Mouse (Mus musculus) G1E (cell line): ENCODE results near the gene Max. TPM values are rescaled to one million over a fixed set of nuclear protein-coding genes. Genes with fewer than 3 reads are reported as not detected.

ENCODE experiments used
- ATAC-seq: 2 replicates; pipeline ENCODE4 v1.8.0; 2016; ENCODE audit warnings: mild to moderate bottlenecking; ENCODE audit not compliant: insufficient number of reproducible peaks, poor library complexity, low FRiP score, severe bottlenecking; ENCODE audit errors: extremely low read depth
- DNase-seq: peaks from one replicate; pipeline ENCODE4 v3.0.0; 2012; ENCODE audit warnings: low spot score
- H3K27me3 ChIP-seq: 2 replicates; pipeline ENCODE4 v1.6.1; 2012; ENCODE audit warnings: mild to moderate bottlenecking, low read length, inconsistent platforms; ENCODE audit not compliant: insufficient read depth
- H3K36me3 ChIP-seq: replicated peaks from 2 replicates; pipeline ENCODE3; 2012; ENCODE audit warnings: mild to moderate bottlenecking, inconsistent platforms
- H3K4me1 ChIP-seq: 2 replicates; pipeline ENCODE4 v1.6.1; 2012; ENCODE audit warnings: low read depth, low read length, inconsistent platforms, mixed read lengths; ENCODE audit not compliant: insufficient read depth
- H3K4me3 ChIP-seq: 2 replicates; pipeline ENCODE4 v1.5.1; 2012; ENCODE audit warnings: low read depth, mild to moderate bottlenecking, inconsistent platforms, low read length, moderate library complexity, mixed read lengths
- H3K9me3 ChIP-seq: replicated peaks from 2 replicates; pipeline ENCODE4 v1.6.1; 2012; ENCODE audit warnings: inconsistent platforms
- CTCF ChIP-seq: IDR thresholded peaks from 2 replicates; pipeline ENCODE4 v1.5.1; 2012; ENCODE audit warnings: low read depth, low read length, inconsistent platforms, mixed read lengths
- GATA1 ChIP-seq: IDR thresholded peaks from 2 replicates; pipeline ENCODE4 v1.6.1; 2012; ENCODE audit warnings: borderline replicate concordance, low read length, inconsistent platforms, mixed read lengths
- GATA2 ChIP-seq: IDR thresholded peaks from 2 replicates; pipeline ENCODE4 v1.6.1; 2012; ENCODE audit warnings: low read depth, low read length, inconsistent platforms, borderline replicate concordance
- POLR2AphosphoS5 ChIP-seq: IDR thresholded peaks from 2 replicates; pipeline ENCODE4 v1.6.1; 2012; ENCODE audit warnings: low read depth, low read length, inconsistent platforms; ENCODE audit not compliant: insufficient replicate concordance
- TAL1 ChIP-seq: conservative IDR thresholded peaks from 2 replicates; pipeline ENCODE4 v1.6.1; 2012; ENCODE audit warnings: low read depth, low read length, inconsistent platforms, mixed read lengths
- polyA plus RNA-seq: library from polyadenylated mRNA; stranded (reverse); fragments of >175 nt; gene quantifications from 2 replicates; pipeline ENCODE4 v1.2.3, GENCODE M21; 2012
- total RNA-seq, 2 experiments: library from RNA; stranded (forward) in 1 of 2; stranded (reverse) in 1 of 2; fragments of 200-1000 nt in 1 of 2; fragments of >200 nt in 1 of 2; fragmentation: Nextera tagmentation in 1 of 2; gene quantifications; 2 replicates each; pipeline ENCODE4 v1.2.3; 2014 to 2017

Max gene
- total and polyA plus RNA-seq, 3 experiments: 136 to 252 (median 144) TPM

DNA sequence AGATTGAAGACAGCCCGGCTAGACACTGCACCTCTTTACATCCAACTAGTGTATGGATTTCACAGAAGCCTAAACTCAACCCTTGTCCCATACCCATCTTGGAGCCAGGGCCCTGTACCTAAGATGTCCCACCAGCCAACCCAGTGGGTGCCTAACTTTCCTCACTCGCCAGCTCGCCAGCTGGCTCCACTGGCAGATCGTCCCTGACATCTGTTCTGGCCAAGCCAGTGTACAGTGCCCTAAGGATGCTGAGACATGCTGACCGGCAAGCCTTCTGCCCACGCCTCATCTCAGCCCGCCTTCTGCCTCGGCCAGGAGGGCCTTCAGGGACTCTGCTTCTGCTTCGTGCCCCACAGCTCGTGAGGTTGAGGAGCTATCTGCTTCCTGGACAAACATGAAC is 25.8 kb downstream of the Max start:
- ATAC-seq (no peak), DNase-seq (no peak)
- Histone ChIP-seq H3K27me3 (no peaks in the 10 kb centered on the region), H3K9me3 (no peaks in the 10 kb centered on the region), H3K36me3 (peaks cover 94% of the 10 kb centered on the region), H3K4me1 (peaks cover 9% of the 10 kb centered on the region), H3K4me3 (no peak overlapping the region)
- TF ChIP-seq GATA2 (no peak), POLR2AphosphoS5 (no peak), TAL1 (no peak), CTCF (no peak), GATA1 (no peak)

DNA sequence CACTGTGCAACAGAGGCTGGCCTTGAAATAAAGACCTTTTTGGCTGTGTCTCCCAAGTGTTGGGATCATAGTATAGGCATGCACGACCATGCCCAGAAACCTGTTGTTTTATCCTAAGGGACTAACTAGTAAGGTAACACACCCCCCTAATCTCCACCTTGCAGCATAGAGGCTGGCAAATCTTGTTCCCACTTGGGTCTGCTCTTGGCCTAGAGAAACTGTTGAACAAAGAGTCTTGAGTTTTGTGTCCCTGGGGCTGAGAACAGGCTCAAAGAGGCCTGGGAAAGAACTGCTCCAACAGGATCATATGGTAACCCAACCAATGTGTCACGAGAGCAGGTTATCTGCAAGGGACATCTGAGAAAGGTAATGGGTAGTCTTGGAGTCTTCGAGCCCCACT is 27.6 kb downstream of the Max start:
- Histone ChIP-seq H3K36me3 (peaks cover 79% of the 10 kb centered on the region), H3K4me3 (no peak overlapping the region), H3K27me3 (no peaks in the 10 kb centered on the region), H3K9me3 (no peaks in the 10 kb centered on the region), H3K4me1 (peaks cover 12% of the 10 kb centered on the region)
- DNase-seq: no peak
- TF ChIP-seq CTCF (no peak), TAL1 (no peak), GATA1 (no peak), GATA2 (no peak), POLR2AphosphoS5 (no peak)
- no peak for ATAC-seq

- no peak overlapping the region for H3K4me3 ChIP-seq
- DNase-seq (no peak), ATAC-seq (no peak)
- TF ChIP-seq POLR2AphosphoS5 (no peak), GATA1 (no peak), GATA2 (no peak), TAL1 (no peak), CTCF (no peak)
- peaks cover 3% of the 10 kb centered on the region; the same call in 1 of the 2 replicates for H3K27me3 ChIP-seq
- no peaks in the 10 kb centered on the region for H3K9me3 ChIP-seq
- peaks cover 13% of the 10 kb centered on the region for H3K4me1 ChIP-seq
- peaks cover 61% of the 10 kb centered on the region for H3K36me3 ChIP-seq
These were observed 29.3 kb downstream of the Max start for GRCm38 (mm10) chr12:76932688-76933060.

DNA sequence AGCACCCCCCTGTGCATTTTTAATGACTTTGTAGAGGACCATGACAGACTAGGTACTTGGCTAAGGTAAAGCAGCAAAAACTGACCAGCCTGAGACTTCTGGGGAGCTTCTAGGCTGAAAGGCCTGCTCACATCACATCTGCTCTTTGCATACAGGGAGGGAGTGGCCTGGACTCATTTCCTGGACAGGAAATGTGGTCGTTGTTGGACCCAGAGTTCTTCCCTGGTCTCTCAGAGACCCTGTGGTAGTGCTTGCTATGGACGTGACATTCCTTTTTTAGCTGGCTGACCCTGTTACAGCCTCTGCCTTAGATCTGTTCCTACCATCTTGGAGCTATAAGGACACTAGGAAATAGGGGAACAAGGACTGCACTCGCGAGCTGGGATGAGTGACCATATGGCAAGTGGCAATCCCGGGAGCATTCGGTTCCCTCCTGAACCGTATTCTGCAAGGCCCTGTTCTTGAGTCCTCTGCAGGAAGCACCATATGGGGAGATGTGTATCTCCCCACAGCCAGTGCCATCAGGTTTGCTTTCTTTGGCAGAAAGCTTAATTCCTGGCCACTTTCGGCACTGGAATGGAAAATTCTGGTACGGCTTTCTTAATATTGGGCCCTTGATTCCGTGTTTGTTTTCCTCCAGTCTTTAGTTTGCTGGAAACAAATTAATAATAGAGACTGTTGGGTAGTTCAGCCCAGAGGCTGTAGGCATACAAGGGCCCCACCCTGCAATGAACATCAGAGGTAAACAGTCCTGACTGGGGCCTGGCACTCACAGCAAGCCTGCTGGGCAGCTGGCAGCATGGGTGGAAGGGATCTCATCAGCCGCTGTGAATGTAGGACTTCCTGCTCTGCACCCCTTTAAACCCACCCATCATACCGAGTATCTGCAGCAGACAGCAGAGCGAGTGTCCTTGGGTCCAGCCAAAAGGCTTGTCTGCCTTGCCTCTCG is 30.0 kb downstream of the Max start:
- DNase-seq: no peak
- Histone ChIP-seq H3K4me3 (no peak overlapping the region), H3K9me3 (no peaks in the 10 kb centered on the region), H3K27me3 (peaks cover 7% of the 10 kb centered on the region), H3K4me1 (peaks cover 13% of the 10 kb centered on the region), H3K36me3 (peaks cover 55% of the 10 kb centered on the region)
- ATAC-seq: no peak
- no peak for TF ChIP-seq GATA1
- TF ChIP-seq TAL1: no peak
- TF ChIP-seq CTCF: no peak
- no peak for TF ChIP-seq POLR2AphosphoS5
- no peak for TF ChIP-seq GATA2

DNA sequence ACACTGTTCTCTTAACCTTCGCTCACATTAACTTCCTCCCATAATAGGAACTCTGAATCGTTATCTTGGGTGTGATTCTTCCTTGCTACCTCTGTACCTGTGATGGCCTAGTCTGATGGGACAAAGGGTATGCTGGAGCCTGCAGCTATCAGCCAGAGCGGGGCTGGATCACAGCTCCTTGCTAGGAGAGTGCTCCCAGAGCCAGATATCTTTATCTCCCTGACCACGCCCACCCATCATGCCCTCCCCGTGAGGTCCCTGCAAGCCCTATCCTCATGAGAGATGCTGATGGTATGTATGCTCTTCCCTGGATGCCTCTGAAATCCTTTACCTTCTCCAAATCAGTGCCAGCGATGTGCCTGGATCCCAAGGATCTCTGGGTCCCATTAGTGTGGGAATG is 31.8 kb downstream of the Max start:
- H3K27me3 ChIP-seq: peaks cover 7% of the 10 kb centered on the region

DNA sequence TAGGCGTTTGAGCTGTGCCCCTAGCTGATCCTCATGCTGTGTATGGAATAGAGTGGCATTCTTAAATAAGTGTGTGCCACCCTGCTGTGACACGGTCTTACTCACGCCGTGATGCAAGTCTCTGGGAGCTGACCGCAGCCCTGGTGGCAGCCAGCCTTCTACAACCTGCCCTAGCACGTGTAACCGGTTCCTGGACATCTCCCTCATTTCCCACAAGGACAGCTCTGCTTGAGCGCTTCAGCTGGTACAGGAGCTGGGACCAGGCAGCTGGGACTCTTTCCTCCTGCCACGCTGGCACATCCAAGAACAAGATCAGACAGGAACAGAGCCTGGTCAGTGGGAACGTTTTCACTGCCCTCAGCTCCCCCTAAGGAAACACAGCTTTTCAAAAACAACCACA is 34.5 kb downstream of the Max start:
- TF ChIP-seq GATA1 (no peak), POLR2AphosphoS5 (no peak), CTCF (no peak), TAL1 (no peak), GATA2 (no peak)

More for the DNA sequence above, 31.8 kb downstream of the Max start:
- no peaks in the 10 kb centered on the region for H3K9me3 ChIP-seq
- TF ChIP-seq POLR2AphosphoS5 (no peak), CTCF (no peak), GATA1 (no peak), GATA2 (no peak), TAL1 (no peak)
- H3K36me3 ChIP-seq: peaks cover 37% of the 10 kb centered on the region
- no peak for ATAC-seq
- peaks cover 13% of the 10 kb centered on the region for H3K4me1 ChIP-seq
- no peak for DNase-seq
- H3K4me3 ChIP-seq: no peak overlapping the region

More for the DNA sequence above, 34.5 kb downstream of the Max start:
- Histone ChIP-seq H3K27me3 (peaks cover 7% of the 10 kb centered on the region), H3K4me1 (peaks cover 10% of the 10 kb centered on the region), H3K4me3 (no peak overlapping the region), H3K36me3 (peaks cover 12% of the 10 kb centered on the region), H3K9me3 (no peaks in the 10 kb centered on the region)
- DNase-seq (no peak), ATAC-seq (no peak)
